Mouse (Mus musculus): ENCODE data around the gene Psme1. TPM values are rescaled to one million over a fixed set of nuclear protein-coding genes. Genes with fewer than 3 reads are reported as not detected.

Gene Psme1
- 154 and 156 TPM in 2 replicates for polyA plus RNA-seq (2015; fragmentation: Nextera tagmentation; extraction: Ambion mirVana)

GRCm38 (mm10) chr14:55577871-55578667, at the start of gene Psme1:
Psme1 (plus strand) TSS chr14:55578123.
- no peaks in the 10 kb centered on the region for H3K27me3 ChIP-seq
- ATAC-seq, result peak; percentile 95
- WGBS, result 1% methylated on average over 32 of the region's 32 CpGs
- peak within 1 kb of the TSS; percentile 87 for H3K27ac ChIP-seq
- H3K36me3 ChIP-seq (ENCODE audit: poor library complexity, severe bottlenecking), result peaks cover 25% of the 10 kb centered on the region
- H3K9ac ChIP-seq, result peak within 1 kb of the TSS; percentile 84
- H3K9me3 ChIP-seq (replicated peaks), result no peaks in the 10 kb centered on the region
- H3K4me3 ChIP-seq, result peak within 1 kb of the TSS; percentile 64
- H3K4me1 ChIP-seq, result peaks cover 14% of the 10 kb centered on the region
- H3K4me2 ChIP-seq, result peak within 1 kb of the TSS; percentile 89

- H3K36me3 ChIP-seq (ENCODE audit: poor library complexity, severe bottlenecking), result no peaks in the 10 kb centered on the region
- peaks cover 17% of the 10 kb centered on the region for H3K4me1 ChIP-seq
- no peak for ATAC-seq
- no peak overlapping the region for H3K27ac ChIP-seq
- no peaks in the 10 kb centered on the region; the same call in 1 of the 2 replicates for H3K27me3 ChIP-seq
- no peak overlapping the region for H3K9ac ChIP-seq
- 59% methylated on average over 6 of the region's 6 CpGs for WGBS
- no peak overlapping the region for H3K4me2 ChIP-seq
- H3K9me3 ChIP-seq (replicated peaks), result no peaks in the 10 kb centered on the region
- H3K4me3 ChIP-seq, result no peak overlapping the region
Measured at GRCm38 (mm10) chr14:55536116-55536745, 41.7 kb upstream of the Psme1 start.

GRCm38 (mm10) chr14:55540067-55540786, 37.7 kb upstream of the Psme1 start, which contains the start of gene Pck2:
Pck2 (plus strand) TSS chr14:55540266.
- peak; percentile 81 for ATAC-seq

GRCm38 (mm10) chr14:55540787-55541321, 37.1 kb upstream of the Psme1 start:
- Histone ChIP-seq H3K27me3 (no peaks in the 10 kb centered on the region), H3K9me3 (replicated peaks) (no peaks in the 10 kb centered on the region), H3K9ac (peak overlapping the region; percentile 84), H3K4me3 (peak overlapping the region; percentile 54), H3K4me2 (peak overlapping the region; percentile 88), H3K4me1 (peaks cover 36% of the 10 kb centered on the region), H3K36me3 (ENCODE audit: poor library complexity, severe bottlenecking) (peaks cover 15% of the 10 kb centered on the region), H3K27ac (peak overlapping the region; percentile 92)
- 5% methylated on average over 10 of the region's 10 CpGs for WGBS
- peak; percentile 61 for ATAC-seq

More at GRCm38 (mm10) chr14:55540067-55540786, 37.7 kb upstream of the Psme1 start, which contains the start of gene Pck2:
- H3K4me2 ChIP-seq, result peak within 1 kb of the TSS; percentile 88
- under 1% methylated on average over 32 of the region's 32 CpGs for WGBS
- H3K4me3 ChIP-seq, result peak within 1 kb of the TSS; percentile 54
- H3K27me3 ChIP-seq, result no peaks in the 10 kb centered on the region
- peaks cover 13% of the 10 kb centered on the region for H3K36me3 ChIP-seq (ENCODE audit: poor library complexity, severe bottlenecking)
- peaks cover 36% of the 10 kb centered on the region for H3K4me1 ChIP-seq
- H3K9me3 ChIP-seq (replicated peaks), result no peaks in the 10 kb centered on the region
- peak within 1 kb of the TSS; percentile 84 for H3K9ac ChIP-seq
- peak within 1 kb of the TSS; percentile 92 for H3K27ac ChIP-seq

- ATAC-seq, result no peak
- H3K27me3 ChIP-seq, result no peaks in the 10 kb centered on the region
- H3K9ac ChIP-seq, result no peak overlapping the region
- peaks cover 36% of the 10 kb centered on the region for H3K4me1 ChIP-seq
- peaks cover 15% of the 10 kb centered on the region for H3K36me3 ChIP-seq (ENCODE audit: poor library complexity, severe bottlenecking)
- H3K9me3 ChIP-seq (replicated peaks), result no peaks in the 10 kb centered on the region
- no peak overlapping the region for H3K27ac ChIP-seq
- H3K4me2 ChIP-seq, result no peak overlapping the region
- H3K4me3 ChIP-seq, result no peak overlapping the region
- 95% methylated on average over 12 of the region's 12 CpGs for WGBS
Measured at GRCm38 (mm10) chr14:55542268-55542667, 35.7 kb upstream of the Psme1 start.

- no peak overlapping the region; the same call in 1 of the 2 replicates for H3K4me2 ChIP-seq
- H3K4me1 ChIP-seq, result peaks cover 36% of the 10 kb centered on the region
- no peak overlapping the region for H3K4me3 ChIP-seq
- 0 out of 2 replicates have a peak overlapping the region, but pooled peaks have one; percentile 27 for H3K27ac ChIP-seq
- H3K36me3 ChIP-seq (ENCODE audit: poor library complexity, severe bottlenecking), result peaks cover 35% of the 10 kb centered on the region
- H3K27me3 ChIP-seq, result no peaks in the 10 kb centered on the region
- 0 out of 2 replicates have a peak overlapping the region, but pooled peaks have one; percentile 4 for H3K9ac ChIP-seq
- no peaks in the 10 kb centered on the region for H3K9me3 ChIP-seq (replicated peaks)
- ATAC-seq, result no peak
- 63% methylated on average over 9 of the region's 9 CpGs for WGBS
Measured at GRCm38 (mm10) chr14:55544334-55544733, 33.6 kb upstream of the Psme1 start.

- Histone ChIP-seq H3K27ac (no peak overlapping the region), H3K27me3 (no peaks in the 10 kb centered on the region), H3K9me3 (replicated peaks) (no peaks in the 10 kb centered on the region), H3K9ac (no peak overlapping the region), H3K4me3 (no peak overlapping the region), H3K4me2 (no peak overlapping the region), H3K4me1 (no peaks in the 10 kb centered on the region), H3K36me3 (ENCODE audit: poor library complexity, severe bottlenecking) (peaks cover 23% of the 10 kb centered on the region)
- WGBS, result 80% methylated on average over 6 of the region's 6 CpGs
- ATAC-seq, result no peak
Measured at GRCm38 (mm10) chr14:55550191-55550590, 27.7 kb upstream of the Psme1 start.

- H3K9me3 ChIP-seq (replicated peaks), result no peaks in the 10 kb centered on the region
- H3K9ac ChIP-seq, result no peak overlapping the region
- no peak overlapping the region for H3K4me3 ChIP-seq
- no peaks in the 10 kb centered on the region for H3K4me1 ChIP-seq
- WGBS, result 73% methylated on average over 5 of the region's 5 CpGs
- no peak for ATAC-seq
- H3K36me3 ChIP-seq (ENCODE audit: poor library complexity, severe bottlenecking), result peaks cover 20% of the 10 kb centered on the region
- H3K27me3 ChIP-seq, result no peaks in the 10 kb centered on the region
- H3K4me2 ChIP-seq, result no peak overlapping the region
- H3K27ac ChIP-seq, result no peak overlapping the region
Measured at GRCm38 (mm10) chr14:55551347-55551746, 26.6 kb upstream of the Psme1 start.

- peaks cover 20% of the 10 kb centered on the region for H3K36me3 ChIP-seq (ENCODE audit: poor library complexity, severe bottlenecking)
- H3K27ac ChIP-seq, result no peak overlapping the region
- 94% methylated on average over 8 of the region's 8 CpGs for WGBS
- no peaks in the 10 kb centered on the region for H3K9me3 ChIP-seq (replicated peaks)
- no peaks in the 10 kb centered on the region for H3K27me3 ChIP-seq
- no peaks in the 10 kb centered on the region for H3K4me1 ChIP-seq
- no peak for ATAC-seq
- H3K9ac ChIP-seq, result no peak overlapping the region
- H3K4me3 ChIP-seq, result no peak overlapping the region
- H3K4me2 ChIP-seq, result no peak overlapping the region
Measured at GRCm38 (mm10) chr14:55551794-55552193, 26.1 kb upstream of the Psme1 start.

GRCm38 (mm10) chr14:55554635-55555034, 23.3 kb upstream of the Psme1 start:
- Histone ChIP-seq H3K4me1 (peaks cover 7% of the 10 kb centered on the region), H3K27me3 (no peaks in the 10 kb centered on the region)
- ATAC-seq, result no peak

GRCm38 (mm10) chr14:55555788-55556187, 22.1 kb upstream of the Psme1 start:
- Histone ChIP-seq H3K9ac (no peak overlapping the region), H3K36me3 (ENCODE audit: poor library complexity, severe bottlenecking) (no peaks in the 10 kb centered on the region), H3K4me2 (no peak overlapping the region), H3K4me1 (peaks cover 7% of the 10 kb centered on the region), H3K27ac (no peak overlapping the region), H3K4me3 (no peak overlapping the region), H3K27me3 (no peaks in the 10 kb centered on the region), H3K9me3 (replicated peaks) (no peaks in the 10 kb centered on the region)
- ATAC-seq, result no peak
- 85% methylated on average over 3 of the region's 3 CpGs for WGBS

More at GRCm38 (mm10) chr14:55554635-55555034, 23.3 kb upstream of the Psme1 start:
- Histone ChIP-seq H3K36me3 (ENCODE audit: poor library complexity, severe bottlenecking) (no peaks in the 10 kb centered on the region), H3K4me3 (no peak overlapping the region), H3K27ac (no peak overlapping the region), H3K9ac (no peak overlapping the region), H3K4me2 (no peak overlapping the region), H3K9me3 (replicated peaks) (no peaks in the 10 kb centered on the region)

Measured in forebrain, embryonic 13.5 days (tissue).